Mouse (Mus musculus): ENCODE measurements at regions not wholly inside any gene's neighbourhood (a gene's known extent, or its start where the extent isn't known, plus 50 kb on each side); places are given as distances from the start of the nearest gene placed in this dataset.

- no peak overlapping the region for H3K4me2 ChIP-seq (ENCODE audit: low read depth, severe bottlenecking)
- H3K4me3 ChIP-seq (ENCODE audit: low read depth, low read length) = no peak overlapping the region
- no peaks in the 10 kb centered on the region for H3K36me3 ChIP-seq (ENCODE audit: control insufficient read depth, insufficient read depth, low read length)
- no peaks in the 10 kb centered on the region for H3K9me3 ChIP-seq (ENCODE audit: control insufficient read depth, low read length)
- H3K4me1 ChIP-seq (ENCODE audit: control insufficient read depth, insufficient read depth, low read length) = peaks cover 19% of the 10 kb centered on the region
- peak; percentile 43 for DNase-seq (ENCODE audit: low spot score)
- H3K27me3 ChIP-seq (ENCODE audit: control insufficient read depth, insufficient read depth, low read length) = no peaks in the 10 kb centered on the region
- H3K9ac ChIP-seq (ENCODE audit: low read length) = no peak overlapping the region
- ATAC-seq (ENCODE audit: insufficient number of reproducible peaks, low FRiP score, low TSS enrichment, low read depth) = no peak
- H3K27ac ChIP-seq (replicated peaks; ENCODE audit: low read depth, low read length) = no peak overlapping the region
- 51% methylated on average over 16 of the region's 16 CpGs for WGBS
Measured at GRCm38 (mm10) chr4:45725055-45725910, 73.5 kb upstream of the Aldh1b1 start.

- ATAC-seq (ENCODE audit: insufficient number of reproducible peaks, low FRiP score, low TSS enrichment, low read depth) = no peak
- WGBS = 13% methylated on average over 5 of the region's 5 CpGs
- H3K9ac ChIP-seq (ENCODE audit: low read length) = no peak overlapping the region
- no peak overlapping the region for H3K27ac ChIP-seq (replicated peaks; ENCODE audit: low read depth, low read length)
- no peak overlapping the region for H3K4me3 ChIP-seq (ENCODE audit: low read depth, low read length)
- no peaks in the 10 kb centered on the region for H3K36me3 ChIP-seq (ENCODE audit: control insufficient read depth, insufficient read depth, low read length)
- no peak for DNase-seq (ENCODE audit: low spot score)
- no peak overlapping the region for H3K4me2 ChIP-seq (ENCODE audit: low read depth, severe bottlenecking)
- no peaks in the 10 kb centered on the region for H3K27me3 ChIP-seq (ENCODE audit: control insufficient read depth, insufficient read depth, low read length)
- H3K9me3 ChIP-seq (ENCODE audit: control insufficient read depth, low read length) = no peaks in the 10 kb centered on the region
- peaks cover 14% of the 10 kb centered on the region for H3K4me1 ChIP-seq (ENCODE audit: control insufficient read depth, insufficient read depth, low read length)
Measured at GRCm38 (mm10) chr4:45720352-45720751, 78.5 kb upstream of the Aldh1b1 start.

GRCm38 (mm10) chr4:45719564-45719963, 79.3 kb upstream of the Aldh1b1 start:
- 27% methylated on average over 3 of the region's 3 CpGs for WGBS
- Histone ChIP-seq H3K27ac (replicated peaks; ENCODE audit: low read depth, low read length) (no peak overlapping the region), H3K27me3 (ENCODE audit: control insufficient read depth, insufficient read depth, low read length) (no peaks in the 10 kb centered on the region)

GRCm38 (mm10) chr4:45715878-45716277, 82.9 kb upstream of the Aldh1b1 start:
- ATAC-seq (ENCODE audit: insufficient number of reproducible peaks, low FRiP score, low TSS enrichment, low read depth) = no peak

More at GRCm38 (mm10) chr4:45719564-45719963, 79.3 kb upstream of the Aldh1b1 start:
- H3K4me3 ChIP-seq (ENCODE audit: low read depth, low read length) = no peak overlapping the region
- no peaks in the 10 kb centered on the region for H3K9me3 ChIP-seq (ENCODE audit: control insufficient read depth, low read length)
- no peak overlapping the region for H3K9ac ChIP-seq (ENCODE audit: low read length)
- H3K36me3 ChIP-seq (ENCODE audit: control insufficient read depth, insufficient read depth, low read length) = no peaks in the 10 kb centered on the region
- no peak for ATAC-seq (ENCODE audit: insufficient number of reproducible peaks, low FRiP score, low TSS enrichment, low read depth)
- H3K4me2 ChIP-seq (ENCODE audit: low read depth, severe bottlenecking) = no peak overlapping the region
- DNase-seq (ENCODE audit: low spot score) = no peak
- peaks cover 10% of the 10 kb centered on the region for H3K4me1 ChIP-seq (ENCODE audit: control insufficient read depth, insufficient read depth, low read length)

GRCm38 (mm10) chr4:45713837-45714508, 84.8 kb upstream of the Aldh1b1 start:
- 7% methylated on average over 10 of the region's 10 CpGs for WGBS
- H3K4me2 ChIP-seq (ENCODE audit: low read depth, severe bottlenecking) = no peak overlapping the region
- no peaks in the 10 kb centered on the region for H3K27me3 ChIP-seq (ENCODE audit: control insufficient read depth, insufficient read depth, low read length)
- no peak overlapping the region for H3K4me3 ChIP-seq (ENCODE audit: low read depth, low read length)
- no peaks in the 10 kb centered on the region for H3K9me3 ChIP-seq (ENCODE audit: control insufficient read depth, low read length)
- ATAC-seq (ENCODE audit: insufficient number of reproducible peaks, low FRiP score, low TSS enrichment, low read depth) = no peak
- H3K4me1 ChIP-seq (ENCODE audit: control insufficient read depth, insufficient read depth, low read length) = no peaks in the 10 kb centered on the region
- peak; percentile 48 for DNase-seq (ENCODE audit: low spot score)
- no peaks in the 10 kb centered on the region for H3K36me3 ChIP-seq (ENCODE audit: control insufficient read depth, insufficient read depth, low read length)
- no peak overlapping the region for H3K27ac ChIP-seq (replicated peaks; ENCODE audit: low read depth, low read length)
- no peak overlapping the region for H3K9ac ChIP-seq (ENCODE audit: low read length)

More at GRCm38 (mm10) chr4:45715878-45716277, 82.9 kb upstream of the Aldh1b1 start:
- DNase-seq (ENCODE audit: low spot score) = no peak
- H3K4me3 ChIP-seq (ENCODE audit: low read depth, low read length) = no peak overlapping the region
- no peaks in the 10 kb centered on the region for H3K9me3 ChIP-seq (ENCODE audit: control insufficient read depth, low read length)
- peaks cover 10% of the 10 kb centered on the region for H3K4me1 ChIP-seq (ENCODE audit: control insufficient read depth, insufficient read depth, low read length)
- H3K36me3 ChIP-seq (ENCODE audit: control insufficient read depth, insufficient read depth, low read length) = no peaks in the 10 kb centered on the region
- H3K27ac ChIP-seq (replicated peaks; ENCODE audit: low read depth, low read length) = no peak overlapping the region
- no peak overlapping the region for H3K9ac ChIP-seq (ENCODE audit: low read length)
- H3K27me3 ChIP-seq (ENCODE audit: control insufficient read depth, insufficient read depth, low read length) = no peaks in the 10 kb centered on the region
- H3K4me2 ChIP-seq (ENCODE audit: low read depth, severe bottlenecking) = no peak overlapping the region
- 74% methylated on average over 1 of the region's 1 CpGs for WGBS

GRCm38 (mm10) chr4:45713046-45713706, 85.6 kb upstream of the Aldh1b1 start:
- Histone ChIP-seq H3K27me3 (ENCODE audit: control insufficient read depth, insufficient read depth, low read length) (no peaks in the 10 kb centered on the region), H3K4me2 (ENCODE audit: low read depth, severe bottlenecking) (no peak overlapping the region), H3K27ac (replicated peaks; ENCODE audit: low read depth, low read length) (no peak overlapping the region), H3K36me3 (ENCODE audit: control insufficient read depth, insufficient read depth, low read length) (no peaks in the 10 kb centered on the region), H3K4me1 (ENCODE audit: control insufficient read depth, insufficient read depth, low read length) (no peaks in the 10 kb centered on the region), H3K4me3 (ENCODE audit: low read depth, low read length) (no peak overlapping the region), H3K9me3 (ENCODE audit: control insufficient read depth, low read length) (no peaks in the 10 kb centered on the region), H3K9ac (ENCODE audit: low read length) (no peak overlapping the region)
- ATAC-seq (ENCODE audit: insufficient number of reproducible peaks, low FRiP score, low TSS enrichment, low read depth) (no peak), DNase-seq (ENCODE audit: low spot score) (no peak)
- whole genome bisulfite sequencing = 66% methylated on average over 8 of the region's 8 CpGs

GRCm38 (mm10) chr4:45703997-45704396, 94.8 kb upstream of the Aldh1b1 start:
- H3K4me2 ChIP-seq (ENCODE audit: low read depth, severe bottlenecking) = no peak overlapping the region
- H3K27me3 ChIP-seq (ENCODE audit: control insufficient read depth, insufficient read depth, low read length) = no peaks in the 10 kb centered on the region
- no peaks in the 10 kb centered on the region for H3K4me1 ChIP-seq (ENCODE audit: control insufficient read depth, insufficient read depth, low read length)
- no peaks in the 10 kb centered on the region for H3K36me3 ChIP-seq (ENCODE audit: control insufficient read depth, insufficient read depth, low read length)
- 61% methylated on average over 7 of the region's 7 CpGs for WGBS
- H3K4me3 ChIP-seq (ENCODE audit: low read depth, low read length) = no peak overlapping the region
- H3K9ac ChIP-seq (ENCODE audit: low read length) = no peak overlapping the region
- H3K27ac ChIP-seq (replicated peaks; ENCODE audit: low read depth, low read length) = no peak overlapping the region
- peaks cover 2% of the 10 kb centered on the region; the same call in 1 of the 2 replicates for H3K9me3 ChIP-seq (ENCODE audit: control insufficient read depth, low read length)
- no peak for DNase-seq (ENCODE audit: low spot score)
- ATAC-seq (ENCODE audit: insufficient number of reproducible peaks, low FRiP score, low TSS enrichment, low read depth) = no peak

GRCm38 (mm10) chr4:45699601-45700000, 99.2 kb upstream of the Aldh1b1 start:
- Histone ChIP-seq H3K4me3 (ENCODE audit: low read depth, low read length) (no peak overlapping the region), H3K9me3 (ENCODE audit: control insufficient read depth, low read length) (peaks cover 2% of the 10 kb centered on the region; the same call in 1 of the 2 replicates), H3K27ac (replicated peaks; ENCODE audit: low read depth, low read length) (no peak overlapping the region), H3K27me3 (ENCODE audit: control insufficient read depth, insufficient read depth, low read length) (no peaks in the 10 kb centered on the region), H3K4me2 (ENCODE audit: low read depth, severe bottlenecking) (no peak overlapping the region), H3K36me3 (ENCODE audit: control insufficient read depth, insufficient read depth, low read length) (no peaks in the 10 kb centered on the region), H3K4me1 (ENCODE audit: control insufficient read depth, insufficient read depth, low read length) (no peaks in the 10 kb centered on the region), H3K9ac (ENCODE audit: low read length) (no peak overlapping the region)
- DNase-seq (ENCODE audit: low spot score) (no peak), ATAC-seq (ENCODE audit: insufficient number of reproducible peaks, low FRiP score, low TSS enrichment, low read depth) (no peak)
- WGBS = 82% methylated on average over 3 of the region's 3 CpGs

Measured in limb, embryonic 11.5 days (tissue).